Mouse (Mus musculus) lung, postnatal 0 days (tissue): Measurements from ENCODE around the gene Ankrd28.

Source experiments
- CTCF ChIP-seq: IDR thresholded peaks from 2 replicates; pipeline ENCODE4 v1.5.1; 2016; ENCODE audit warnings: antibody characterized with exemption, mild to moderate bottlenecking
- EP300 ChIP-seq: IDR thresholded peaks from 2 replicates; pipeline ENCODE4 v1.6.1; 2016; ENCODE audit warnings: antibody characterized with exemption, mild to moderate bottlenecking, control low read depth

GRCm38 (mm10) chr14:31843571-31843970 is 13.1 kb upstream of the Ankrd28 start:
- TF ChIP-seq CTCF (no peak), EP300 (no peak)
